Mouse (Mus musculus) megakaryocyte, embryonic 14.5 days (primary cell): ENCODE results near the gene Ppp2r5a. TPM values are rescaled to one million over a fixed set of nuclear protein-coding genes. Genes with fewer than 3 reads are reported as not detected.
"Not testable (repeated sequence)": the region's sequence is repeated elsewhere in the genome, so short reads cannot be mapped to it uniquely, and the experiment has no call there.

Source experiments
- H3K27me3 ChIP-seq: replicated peaks from 2 replicates; pipeline ENCODE3; 2012; ENCODE audit warnings: inconsistent platforms
- H3K36me3 ChIP-seq: replicated peaks from 2 replicates; pipeline ENCODE3; 2012; ENCODE audit warnings: low read length, inconsistent platforms, mixed read lengths
- H3K4me1 ChIP-seq: 2 replicates; pipeline ENCODE4 v1.6.1; 2012; ENCODE audit warnings: inconsistent platforms
- H3K4me3 ChIP-seq: replicated peaks from 2 replicates; pipeline ENCODE3; 2012; ENCODE audit warnings: moderate library complexity, mild to moderate bottlenecking, inconsistent platforms
- H3K9me3 ChIP-seq: 2 replicates; pipeline ENCODE4 v1.6.1; 2012; ENCODE audit warnings: inconsistent platforms
- FLI1 ChIP-seq: IDR thresholded peaks from 2 replicates; pipeline ENCODE4 v1.6.1; 2012; ENCODE audit warnings: low read length, inconsistent platforms, mixed read lengths
- GATA1 ChIP-seq: IDR thresholded peaks from 3 replicates; pipeline ENCODE4 v1.6.1; 2012; ENCODE audit warnings: mixed read lengths, low read length, inconsistent platforms, borderline replicate concordance
- polyA plus RNA-seq: library from polyadenylated mRNA; stranded (reverse); fragments of >175 nt; gene quantifications from 2 replicates; pipeline ENCODE4 v1.2.3, GENCODE M21; 2012; ENCODE audit warnings: low replicate concordance; ENCODE audit not compliant: insufficient read depth

The Ppp2r5a gene
- polyA plus RNA-seq, 1 experiment: 55.5 TPM

DNA sequence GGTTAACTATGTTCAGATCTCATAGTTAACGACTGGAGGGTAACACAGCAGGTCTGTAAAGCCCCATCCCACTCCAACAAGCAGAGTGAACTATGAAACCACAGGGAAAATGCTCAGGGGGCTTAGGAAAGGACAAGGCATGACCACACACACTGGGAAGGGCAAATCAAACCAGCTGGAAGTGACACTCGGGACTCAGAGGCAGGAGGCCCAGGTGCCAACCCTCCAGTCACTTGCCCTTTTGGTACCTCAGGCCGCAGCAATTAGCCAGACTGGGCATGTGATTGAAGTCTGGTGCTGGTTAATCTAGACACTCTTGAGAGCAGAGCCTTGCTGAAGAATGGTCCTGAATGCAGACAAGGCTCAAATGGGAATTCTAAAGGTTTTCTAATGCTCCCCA, 33.6 kb upstream of the Ppp2r5a start:
- H3K36me3 ChIP-seq: no peaks in the 10 kb centered on the region

GRCm38 (mm10) chr1:191435359-191435758, 32.3 kb upstream of the Ppp2r5a start:
- Histone ChIP-seq H3K4me1 (peaks cover 47% of the 10 kb centered on the region), H3K36me3 (no peaks in the 10 kb centered on the region), H3K9me3 (peaks cover 6% of the 10 kb centered on the region; the same call in 1 of the 2 replicates), H3K4me3 (peak overlapping the region; percentile 25), H3K27me3 (peaks cover 3% of the 10 kb centered on the region)
- TF ChIP-seq FLI1: no peak
- no peak for TF ChIP-seq GATA1

More for the DNA sequence above, 33.6 kb upstream of the Ppp2r5a start:
- Histone ChIP-seq H3K27me3 (peaks cover 5% of the 10 kb centered on the region), H3K9me3 (peaks cover 11% of the 10 kb centered on the region), H3K4me3 (no peak overlapping the region), H3K4me1 (peaks cover 47% of the 10 kb centered on the region)
- TF ChIP-seq FLI1 (no peak), GATA1 (no peak)

- H3K27me3 ChIP-seq: peaks cover 7% of the 10 kb centered on the region
- no peak overlapping the region for H3K4me3 ChIP-seq
- H3K36me3 ChIP-seq: no peaks in the 10 kb centered on the region
- peaks cover 42% of the 10 kb centered on the region for H3K4me1 ChIP-seq
- TF ChIP-seq FLI1 (no peak), GATA1 (no peak)
- H3K9me3 ChIP-seq: peaks cover 6% of the 10 kb centered on the region; the same call in 1 of the 2 replicates
Measured at GRCm38 (mm10) chr1:191432531-191432930, 29.5 kb upstream of the Ppp2r5a start.

- Histone ChIP-seq H3K27me3 (peaks cover 9% of the 10 kb centered on the region), H3K9me3 (peaks cover 6% of the 10 kb centered on the region; the same call in 1 of the 2 replicates), H3K4me1 (peaks cover 44% of the 10 kb centered on the region), H3K4me3 (peak overlapping the region; percentile 10), H3K36me3 (no peaks in the 10 kb centered on the region)
- TF ChIP-seq GATA1: no peak
- no peak for TF ChIP-seq FLI1
Measured at GRCm38 (mm10) chr1:191432023-191432422, 29.0 kb upstream of the Ppp2r5a start.

DNA sequence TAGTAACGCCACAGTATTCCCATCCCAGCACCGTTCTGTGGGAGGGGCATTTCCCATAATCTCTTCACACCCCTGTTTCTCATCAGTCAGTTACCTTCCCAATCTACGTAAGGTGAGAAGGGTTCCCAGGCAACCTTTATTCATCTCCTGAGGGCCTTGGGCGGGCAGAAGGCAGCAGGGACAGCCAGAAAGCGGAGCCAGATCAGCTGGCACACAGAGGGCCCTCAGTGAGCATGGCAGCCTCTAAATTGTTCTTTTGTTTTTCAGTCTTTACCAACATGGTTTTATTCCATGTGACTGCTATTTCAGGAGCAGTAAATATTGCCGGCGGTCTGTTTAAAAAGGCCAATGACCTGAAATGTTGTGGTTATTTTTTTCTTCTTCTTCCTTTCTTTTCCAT, 27.0 kb upstream of the Ppp2r5a start:
- no peak overlapping the region for H3K4me3 ChIP-seq
- TF ChIP-seq FLI1 (no peak), GATA1 (no peak)
- H3K27me3 ChIP-seq: peaks cover 15% of the 10 kb centered on the region
- peaks cover 45% of the 10 kb centered on the region for H3K4me1 ChIP-seq
- H3K36me3 ChIP-seq: no peaks in the 10 kb centered on the region
- H3K9me3 ChIP-seq: peaks cover 6% of the 10 kb centered on the region; the same call in 1 of the 2 replicates

GRCm38 (mm10) chr1:191425884-191426283, 22.8 kb upstream of the Ppp2r5a start:
- TF ChIP-seq GATA1 (no peak), FLI1 (no peak)
- no peaks in the 10 kb centered on the region for H3K9me3 ChIP-seq
- no peaks in the 10 kb centered on the region for H3K36me3 ChIP-seq
- peaks cover 74% of the 10 kb centered on the region for H3K4me1 ChIP-seq
- H3K4me3 ChIP-seq: peak overlapping the region; percentile 18
- peaks cover 15% of the 10 kb centered on the region for H3K27me3 ChIP-seq

DNA sequence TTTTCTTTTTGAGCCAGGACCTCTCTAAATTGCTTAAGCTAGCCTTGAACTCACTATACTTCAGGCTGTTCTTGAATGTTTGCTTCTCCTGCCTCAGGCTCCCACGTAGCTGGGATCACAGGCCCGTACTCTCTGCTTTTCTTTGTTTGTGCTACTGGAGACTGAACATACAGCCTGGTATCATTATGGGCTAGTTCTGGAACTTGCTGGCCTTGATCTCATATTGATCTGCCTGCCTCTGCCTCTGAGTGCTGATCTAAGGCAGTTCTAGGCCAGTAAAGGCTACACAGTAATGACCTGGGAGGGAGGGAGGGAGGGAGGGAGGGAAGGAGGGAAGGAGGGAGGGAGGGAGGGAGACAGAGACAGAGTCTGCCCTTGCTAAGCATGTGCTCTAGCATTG, 20.1 kb upstream of the Ppp2r5a start:
- peaks cover 91% of the 10 kb centered on the region for H3K4me1 ChIP-seq
- no peak overlapping the region for H3K4me3 ChIP-seq
- peaks cover 11% of the 10 kb centered on the region for H3K27me3 ChIP-seq
- H3K36me3 ChIP-seq: no peaks in the 10 kb centered on the region
- TF ChIP-seq FLI1: no peak
- no peak for TF ChIP-seq GATA1
- no peaks in the 10 kb centered on the region for H3K9me3 ChIP-seq

GRCm38 (mm10) chr1:191422714-191423113, 19.6 kb upstream of the Ppp2r5a start:
- not testable (repeated sequence) for H3K36me3 ChIP-seq, H3K4me3 ChIP-seq, H3K9me3 ChIP-seq
- Histone ChIP-seq H3K27me3 (peaks cover 11% of the 10 kb centered on the region), H3K4me1 (peaks cover 90% of the 10 kb centered on the region)

DNA sequence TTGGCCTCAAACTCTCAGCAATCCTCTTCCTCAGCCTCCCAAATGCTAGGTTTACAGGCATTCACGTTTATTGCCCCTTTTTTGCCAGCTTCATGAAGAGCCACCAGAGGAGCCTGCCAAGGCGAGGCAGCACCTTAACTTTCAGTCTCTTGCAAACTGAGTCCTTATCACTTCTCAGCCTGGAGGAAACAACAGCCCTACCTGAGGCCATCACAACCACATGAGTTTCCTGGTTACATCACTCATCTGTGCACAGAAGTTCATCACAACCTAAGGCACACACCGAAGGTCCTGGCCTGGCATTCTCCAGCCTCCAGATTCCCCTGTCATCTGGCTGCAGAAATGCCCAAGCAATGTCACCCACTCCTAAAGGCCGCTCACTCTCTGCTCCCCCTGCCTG, 19.1 kb upstream of the Ppp2r5a start:
- Histone ChIP-seq H3K9me3 (no peaks in the 10 kb centered on the region), H3K36me3 (no peaks in the 10 kb centered on the region), H3K4me3 (no peak overlapping the region), H3K4me1 (peaks cover 90% of the 10 kb centered on the region), H3K27me3 (peaks cover 9% of the 10 kb centered on the region)
- TF ChIP-seq FLI1 (no peak), GATA1 (no peak)

GRCm38 (mm10) chr1:191421426-191421999, 18.4 kb upstream of the Ppp2r5a start:
- no peaks in the 10 kb centered on the region for H3K9me3 ChIP-seq
- peaks cover 3% of the 10 kb centered on the region for H3K27me3 ChIP-seq
- TF ChIP-seq GATA1: no peak
- no peak for TF ChIP-seq FLI1
- peaks cover 91% of the 10 kb centered on the region for H3K4me1 ChIP-seq
- H3K4me3 ChIP-seq: peak overlapping the region; percentile 55
- no peaks in the 10 kb centered on the region for H3K36me3 ChIP-seq
